Mouse (Mus musculus) intestine, postnatal 0 days (tissue): ENCODE data around the gene Gpm6a. TPM values are rescaled to one million over a fixed set of nuclear protein-coding genes. Genes with fewer than 3 reads are reported as not detected.

ENCODE experiments used
- ATAC-seq: fragments of 200-750 bp; cut with Nextera tagmentation; 2 replicates; pipeline ENCODE4 v1.8.0; 2017; ENCODE audit warnings: mild to moderate bottlenecking, moderate TSS enrichment, moderate library complexity
- H3K27ac ChIP-seq: fragments of 300-500 bp; sonication (generic); 2 replicates; pipeline ENCODE4 v1.5.1; 2014; ENCODE audit warnings: mild to moderate bottlenecking, low read depth, low read length, moderate library complexity
- H3K27me3 ChIP-seq: fragments of 300-500 bp; sonication (generic); replicated peaks from 2 replicates; pipeline ENCODE4 v1.6.1; 2014; ENCODE audit warnings: low read length, mixed read lengths; ENCODE audit not compliant: control insufficient read depth, insufficient read depth
- H3K36me3 ChIP-seq: fragments of 300-500 bp; sonication (generic); 2 replicates; pipeline ENCODE4 v1.6.1; 2014; ENCODE audit warnings: mild to moderate bottlenecking, moderate library complexity; ENCODE audit not compliant: control insufficient read depth, insufficient read depth
- H3K4me1 ChIP-seq: fragments of 300-500 bp; sonication (generic); replicated peaks from 2 replicates; pipeline ENCODE4 v1.6.1; 2014; ENCODE audit warnings: antibody characterized with exemption, low read length, mixed read lengths; ENCODE audit not compliant: control insufficient read depth, insufficient read depth
- H3K4me2 ChIP-seq: fragments of 300-500 bp; sonication (generic); replicated peaks from 2 replicates; pipeline ENCODE4 v1.6.1; 2014; ENCODE audit warnings: low read depth, mild to moderate bottlenecking, moderate library complexity
- H3K4me3 ChIP-seq: fragments of 300-500 bp; sonication (generic); 2 replicates; pipeline ENCODE4 v1.5.1; 2014; ENCODE audit warnings: low read depth, low read length
- H3K9ac ChIP-seq: fragments of 300-500 bp; sonication (generic); 2 replicates; pipeline ENCODE4 v1.6.1; 2014; ENCODE audit warnings: mild to moderate bottlenecking, low read depth, low read length
- H3K9me3 ChIP-seq: fragments of 300-500 bp; sonication (generic); 2 replicates; pipeline ENCODE4 v1.6.1; 2016; ENCODE audit warnings: mixed run types; ENCODE audit not compliant: control insufficient read depth
- CTCF ChIP-seq: sonication (generic); IDR thresholded peaks from 2 replicates; pipeline ENCODE4 v1.5.1; 2016; ENCODE audit warnings: low read depth, mild to moderate bottlenecking, control low read depth, antibody characterized with exemption, moderate library complexity
- WGBS: fragments of 180-500 bp; shearing (Covaris S2); extraction: QIAGEN DNeasy Blood & Tissue Kit; methylation state at CpG from one replicate; pipeline ENCODE4 v1.1.7; 2014; 5-methylcytosine and 5-hydroxymethylcytosine counted together
- polyA plus RNA-seq: library from polyadenylated mRNA; unstranded; fragments of >200 nt; fragmentation: Nextera tagmentation; extraction: Ambion mirVana; gene quantifications from 2 replicates; pipeline ENCODE4 v1.2.1, GENCODE M21; 2015

Gene Gpm6a
- polyA plus RNA-seq, 1 experiment from 2014 or later: 11.0 TPM

DNA sequence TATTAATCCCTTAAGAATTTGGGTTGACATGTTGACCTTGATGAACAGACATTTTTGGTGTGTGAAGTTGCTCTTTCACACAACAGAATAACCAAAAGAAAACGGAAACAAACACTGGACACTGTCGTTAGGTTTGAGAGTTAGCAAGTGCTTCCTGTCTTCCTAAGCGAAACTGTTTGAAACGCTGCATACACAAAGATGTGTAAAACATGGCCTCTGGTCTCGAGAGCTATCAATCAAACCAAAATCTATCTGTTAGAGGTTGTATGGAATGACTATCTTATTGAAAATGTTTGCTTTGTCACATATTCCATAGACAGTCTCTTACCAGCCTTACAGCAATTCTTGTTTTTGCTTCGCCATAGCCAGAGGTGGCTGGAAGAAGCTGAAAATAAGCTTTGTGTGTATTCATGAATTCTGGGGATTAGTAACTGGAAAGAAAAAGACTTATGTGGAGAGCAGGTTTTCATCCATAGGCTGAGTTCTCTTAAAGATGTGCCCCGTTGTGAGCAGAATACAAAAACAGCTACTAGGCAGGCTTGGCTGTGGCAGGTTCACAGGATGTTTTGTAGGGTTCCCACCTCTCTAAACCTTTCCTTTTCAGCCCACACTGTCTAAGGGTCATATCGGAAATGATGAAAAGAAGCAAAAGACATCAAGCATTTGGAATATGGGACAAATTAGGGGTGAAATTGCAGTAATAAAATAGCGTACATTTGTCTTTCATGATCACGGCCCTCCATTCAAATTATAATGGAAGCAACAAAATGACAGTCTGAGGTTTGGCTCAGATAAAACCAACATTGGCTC is 71.4 kb downstream of the Gpm6a start:
- ATAC-seq: no peak
- no peaks in the 10 kb centered on the region for H3K36me3 ChIP-seq
- no peak overlapping the region for H3K4me2 ChIP-seq
- H3K9me3 ChIP-seq: no peaks in the 10 kb centered on the region
- WGBS: 68% methylated on average over 10 of the region's 10 CpGs
- no peak overlapping the region for H3K9ac ChIP-seq
- no peak overlapping the region for H3K4me3 ChIP-seq
- H3K27me3 ChIP-seq: no peaks in the 10 kb centered on the region
- no peaks in the 10 kb centered on the region for H3K4me1 ChIP-seq
- TF ChIP-seq CTCF: no peak
- no peak overlapping the region for H3K27ac ChIP-seq

DNA sequence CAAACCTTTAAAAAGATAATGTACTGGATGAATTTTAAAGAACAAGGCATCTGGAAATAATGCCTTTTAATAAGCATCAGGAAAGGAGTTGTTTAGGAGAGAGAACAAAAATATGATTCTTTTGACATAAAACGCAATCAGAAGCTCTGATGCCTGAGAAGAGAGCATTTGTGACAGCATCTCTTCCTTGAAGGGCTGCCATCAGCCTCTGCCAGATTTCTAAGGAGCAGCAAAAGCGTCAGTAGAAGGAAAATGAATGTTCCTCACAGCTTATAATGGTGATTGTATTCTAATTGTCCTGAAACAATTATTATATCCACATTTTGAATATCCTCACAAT is 72.0 kb downstream of the Gpm6a start:
- no peak for ATAC-seq
- WGBS: 84% methylated on average over 2 of the region's 2 CpGs
- no peak overlapping the region for H3K4me2 ChIP-seq
- H3K4me3 ChIP-seq: no peak overlapping the region
- H3K4me1 ChIP-seq: no peaks in the 10 kb centered on the region
- no peaks in the 10 kb centered on the region for H3K36me3 ChIP-seq
- TF ChIP-seq CTCF: no peak
- no peak overlapping the region for H3K27ac ChIP-seq
- H3K9ac ChIP-seq: no peak overlapping the region
- H3K27me3 ChIP-seq: no peaks in the 10 kb centered on the region
- H3K9me3 ChIP-seq: no peaks in the 10 kb centered on the region

DNA sequence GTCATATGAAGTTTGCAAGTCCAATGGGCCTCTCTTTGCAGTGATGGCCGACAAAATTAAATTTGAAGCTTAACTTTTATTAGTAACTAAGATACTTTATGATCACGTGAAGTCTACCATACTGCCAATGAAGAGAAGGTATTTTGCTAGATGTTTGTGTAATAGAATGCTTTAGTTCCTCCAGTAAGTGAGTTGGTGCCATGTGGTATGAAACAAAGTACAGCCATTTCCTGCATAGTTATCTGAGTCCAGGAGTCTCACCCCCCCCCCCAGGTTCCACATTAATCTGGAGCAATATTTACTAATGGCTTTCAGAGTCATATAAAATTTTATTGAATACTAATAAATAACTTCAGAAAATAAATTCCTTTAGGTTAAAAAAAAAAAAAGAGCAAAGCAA is 73.7 kb downstream of the Gpm6a start:
- Histone ChIP-seq H3K9me3 (no peaks in the 10 kb centered on the region), H3K4me2 (no peak overlapping the region), H3K4me3 (no peak overlapping the region), H3K27me3 (no peaks in the 10 kb centered on the region), H3K27ac (no peak overlapping the region), H3K4me1 (no peaks in the 10 kb centered on the region), H3K36me3 (no peaks in the 10 kb centered on the region), H3K9ac (no peak overlapping the region)
- WGBS: 86% methylated on average over 2 of the region's 2 CpGs
- TF ChIP-seq CTCF: no peak
- no peak for ATAC-seq

DNA sequence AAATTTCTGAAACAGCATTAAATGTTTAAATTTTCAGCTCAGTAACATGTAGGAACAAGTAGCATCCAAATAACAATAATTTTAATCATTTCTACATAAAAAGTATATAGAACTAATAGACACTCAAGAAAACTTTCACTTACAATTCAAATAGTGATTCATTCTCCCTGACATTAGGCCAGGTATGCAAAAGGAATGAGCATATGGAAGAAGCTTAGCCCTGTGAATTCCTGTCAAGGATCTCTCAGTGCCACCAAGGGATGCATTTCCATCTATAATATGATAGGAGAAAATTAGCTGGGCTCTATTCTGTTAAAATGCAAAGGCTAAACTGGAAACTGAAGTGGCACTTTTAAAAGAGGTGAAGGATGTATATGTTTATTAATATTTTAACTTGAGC is 76.5 kb downstream of the Gpm6a start:
- no peaks in the 10 kb centered on the region for H3K4me1 ChIP-seq
- ATAC-seq: no peak
- no peak for TF ChIP-seq CTCF
- no peaks in the 10 kb centered on the region for H3K36me3 ChIP-seq
- H3K27ac ChIP-seq: no peak overlapping the region
- H3K27me3 ChIP-seq: no peaks in the 10 kb centered on the region
- no peaks in the 10 kb centered on the region for H3K9me3 ChIP-seq
- no peak overlapping the region for H3K9ac ChIP-seq
- H3K4me3 ChIP-seq: no peak overlapping the region
- H3K4me2 ChIP-seq: no peak overlapping the region

DNA sequence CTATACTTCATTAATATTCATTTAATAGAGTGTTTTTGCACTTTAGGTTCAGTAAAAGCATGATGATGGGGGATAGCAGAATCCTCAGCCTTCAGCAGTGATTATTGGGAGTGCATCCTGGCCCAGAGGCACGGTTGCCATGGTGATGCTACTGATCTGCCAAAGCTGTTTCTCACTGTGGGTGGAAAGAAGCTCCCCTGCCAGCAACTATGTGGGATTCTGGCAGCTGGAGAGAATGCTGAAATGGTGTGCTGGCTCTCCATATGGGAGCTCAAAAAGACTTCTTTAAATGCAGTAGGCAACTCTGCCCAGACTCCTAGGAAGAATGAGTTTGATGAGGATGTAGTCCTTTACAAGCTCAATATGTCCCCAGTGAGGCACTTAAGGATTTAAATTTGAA is 79.7 kb downstream of the Gpm6a start:
- TF ChIP-seq CTCF: no peak
- no peak for ATAC-seq
- no peaks in the 10 kb centered on the region for H3K27me3 ChIP-seq
- no peak overlapping the region for H3K9ac ChIP-seq
- 6% methylated on average over 1 of the region's 1 CpGs for WGBS
- H3K4me2 ChIP-seq: no peak overlapping the region
- no peaks in the 10 kb centered on the region for H3K36me3 ChIP-seq
- no peaks in the 10 kb centered on the region for H3K9me3 ChIP-seq
- no peak overlapping the region for H3K4me3 ChIP-seq
- no peaks in the 10 kb centered on the region for H3K4me1 ChIP-seq
- H3K27ac ChIP-seq: no peak overlapping the region

DNA sequence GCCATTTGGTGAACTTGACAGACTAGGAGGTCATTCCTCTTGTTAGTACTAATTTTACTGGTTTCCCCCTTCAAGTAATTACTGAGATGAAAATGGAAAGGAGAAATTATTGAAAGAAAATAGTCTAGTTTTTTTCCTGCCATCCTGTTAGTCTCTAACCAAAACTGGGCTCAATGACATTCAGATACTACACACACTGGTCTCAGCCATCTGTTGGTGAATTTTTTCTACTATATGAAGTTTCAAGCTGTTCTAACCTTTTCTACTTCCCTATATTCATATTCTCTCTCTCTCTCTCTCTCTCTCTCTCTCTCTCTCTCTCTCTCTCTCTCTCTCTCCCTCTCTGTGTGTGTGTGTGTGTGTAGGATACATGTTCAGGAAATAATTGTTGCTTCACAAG is 80.8 kb downstream of the Gpm6a start:
- no peaks in the 10 kb centered on the region for H3K4me1 ChIP-seq

DNA sequence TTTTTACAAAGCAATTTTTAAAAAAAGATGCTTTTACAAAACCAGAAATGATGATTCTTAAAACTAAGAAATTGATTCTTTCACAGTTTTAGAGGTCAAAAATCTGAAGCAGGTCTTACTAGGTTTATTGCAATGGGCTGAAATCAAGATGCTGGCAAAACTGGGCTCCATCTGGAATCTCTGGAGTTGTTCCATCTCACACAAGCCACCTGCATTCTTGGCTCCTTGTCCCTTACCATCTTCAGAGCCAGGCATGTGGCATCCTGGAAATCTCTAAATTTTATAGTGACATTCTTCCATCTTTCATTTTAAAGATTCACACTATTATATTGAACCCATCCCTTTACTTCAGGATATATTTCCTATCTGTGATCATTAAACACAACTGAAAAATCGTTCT is 88.3 kb downstream of the Gpm6a start:
- Histone ChIP-seq H3K27ac (no peak overlapping the region), H3K36me3 (no peaks in the 10 kb centered on the region), H3K27me3 (no peaks in the 10 kb centered on the region), H3K4me2 (no peak overlapping the region), H3K4me3 (no peak overlapping the region), H3K9ac (no peak overlapping the region), H3K9me3 (no peaks in the 10 kb centered on the region), H3K4me1 (no peaks in the 10 kb centered on the region)
- no peak for ATAC-seq
- 47% methylated on average over 1 of the region's 1 CpGs for WGBS
- TF ChIP-seq CTCF: no peak

More for the DNA sequence above, 80.8 kb downstream of the Gpm6a start:
- Histone ChIP-seq H3K9ac (no peak overlapping the region), H3K4me2 (no peak overlapping the region), H3K4me3 (no peak overlapping the region), H3K36me3 (no peaks in the 10 kb centered on the region), H3K9me3 (no peaks in the 10 kb centered on the region), H3K27me3 (no peaks in the 10 kb centered on the region), H3K27ac (no peak overlapping the region)
- TF ChIP-seq CTCF: no peak
- no peak for ATAC-seq
